Mouse (Mus musculus) limb, embryonic 12.5 days (tissue): Measurements from ENCODE around the gene Olfr1377. TPM values are rescaled to one million over a fixed set of nuclear protein-coding genes. Genes with fewer than 3 reads are reported as not detected.

ENCODE experiments used
- ATAC-seq: fragments of 200-750 bp; cut with Nextera tagmentation; 2 replicates; pipeline ENCODE4 v1.8.0; 2017; ENCODE audit warnings: low read depth, moderate TSS enrichment; ENCODE audit not compliant: insufficient number of reproducible peaks, insufficient read depth, low FRiP score, low TSS enrichment
- H3K27ac ChIP-seq: fragments of 300-500 bp; sonication (generic); 2 replicates; pipeline ENCODE4 v1.5.1; 2016; ENCODE audit warnings: mild to moderate bottlenecking, moderate library complexity
- H3K27me3 ChIP-seq: fragments of 300-500 bp; sonication (generic); 2 replicates; pipeline ENCODE4 v1.6.1; 2016; ENCODE audit warnings: mild to moderate bottlenecking, moderate library complexity
- H3K36me3 ChIP-seq: fragments of 300-500 bp; sonication (generic); 2 replicates; pipeline ENCODE4 v1.6.1; 2016; ENCODE audit warnings: mild to moderate bottlenecking, moderate library complexity
- H3K4me1 ChIP-seq: fragments of 300-500 bp; sonication (generic); replicated peaks from 2 replicates; pipeline ENCODE4 v1.6.1; 2016
- H3K4me2 ChIP-seq: fragments of 300-500 bp; sonication (generic); 2 replicates; pipeline ENCODE4 v1.6.1; 2016; ENCODE audit warnings: mild to moderate bottlenecking, moderate library complexity
- H3K4me3 ChIP-seq: fragments of 300-500 bp; sonication (generic); replicated peaks from 2 replicates; pipeline ENCODE4 v1.5.1; 2016; ENCODE audit warnings: mild to moderate bottlenecking
- H3K9ac ChIP-seq: fragments of 300-500 bp; sonication (generic); replicated peaks from 2 replicates; pipeline ENCODE4 v1.6.1; 2016; ENCODE audit warnings: mild to moderate bottlenecking, moderate library complexity
- H3K9me3 ChIP-seq: fragments of 300-500 bp; sonication (generic); 2 replicates; pipeline ENCODE4 v1.6.1; 2016; ENCODE audit warnings: mild to moderate bottlenecking, moderate library complexity
- WGBS: fragments of 180-500 bp; shearing (Covaris S2); methylation state at CpG from one replicate; pipeline ENCODE4 v1.1.7; 2016; 5-methylcytosine and 5-hydroxymethylcytosine counted together
- polyA plus RNA-seq: library from polyadenylated mRNA; unstranded; fragments of >200 nt; fragmentation: Nextera tagmentation; extraction: Ambion mirVana; gene quantifications from 2 replicates; pipeline ENCODE4 v1.2.1, GENCODE M21; 2016

The Olfr1377 gene
- not detected in 2 replicates for polyA plus RNA-seq

GRCm38 (mm10) chr11:50981667-50982066 lies at the start of gene Olfr1377:
Gene Olfr1377, plus strand, starts transcription at chr11:50981967.
- Histone ChIP-seq H3K27ac (no peak within 1 kb of the TSS), H3K36me3 (no peaks in the 10 kb centered on the region), H3K9ac (no peak within 1 kb of the TSS), H3K4me3 (no peak within 1 kb of the TSS), H3K9me3 (no peaks in the 10 kb centered on the region), H3K27me3 (no peaks in the 10 kb centered on the region), H3K4me2 (no peak within 1 kb of the TSS), H3K4me1 (no peaks in the 10 kb centered on the region)
- 72% methylated on average over 5 of the region's 5 CpGs for WGBS
- ATAC-seq, result no peak

DNA sequence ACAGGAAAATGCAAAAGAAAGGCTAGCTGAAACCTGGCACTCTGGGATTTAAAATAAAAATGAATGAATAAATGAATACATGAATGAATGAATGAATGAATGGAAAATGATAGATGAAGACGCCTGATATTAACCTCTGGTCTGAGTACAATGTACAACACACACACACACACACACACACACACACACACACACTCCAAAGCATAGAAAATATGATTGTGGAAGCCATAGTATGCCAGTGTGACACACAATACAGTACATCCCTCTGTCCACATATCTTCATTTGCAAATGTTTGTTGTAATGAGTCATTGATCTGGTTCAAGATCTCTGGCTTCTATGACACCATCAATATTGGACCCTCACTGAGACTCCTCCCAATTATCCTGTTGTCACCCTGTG lies 49.7 kb upstream of the Olfr1377 start:
- Histone ChIP-seq H3K27ac (no peak overlapping the region), H3K4me3 (peak overlapping the region; percentile 70), H3K27me3 (peaks cover 14% of the 10 kb centered on the region), H3K36me3 (no peaks in the 10 kb centered on the region), H3K9ac (no peak overlapping the region), H3K4me1 (peaks cover 6% of the 10 kb centered on the region), H3K4me2 (peak overlapping the region; percentile 93), H3K9me3 (no peaks in the 10 kb centered on the region)
- 89% methylated on average over 1 of the region's 1 CpGs for WGBS
- no peak for ATAC-seq

GRCm38 (mm10) chr11:50938435-50938834 lies 43.3 kb upstream of the Olfr1377 start:
- H3K4me1 ChIP-seq, result no peaks in the 10 kb centered on the region
- no peak for ATAC-seq
- H3K27ac ChIP-seq, result no peak overlapping the region
- 76% methylated on average over 8 of the region's 8 CpGs for WGBS
- H3K27me3 ChIP-seq, result peaks cover 3% of the 10 kb centered on the region; the same call in 1 of the 2 replicates
- no peak overlapping the region for H3K4me3 ChIP-seq
- no peak overlapping the region for H3K4me2 ChIP-seq
- no peaks in the 10 kb centered on the region for H3K9me3 ChIP-seq
- no peaks in the 10 kb centered on the region for H3K36me3 ChIP-seq
- H3K9ac ChIP-seq, result no peak overlapping the region

DNA sequence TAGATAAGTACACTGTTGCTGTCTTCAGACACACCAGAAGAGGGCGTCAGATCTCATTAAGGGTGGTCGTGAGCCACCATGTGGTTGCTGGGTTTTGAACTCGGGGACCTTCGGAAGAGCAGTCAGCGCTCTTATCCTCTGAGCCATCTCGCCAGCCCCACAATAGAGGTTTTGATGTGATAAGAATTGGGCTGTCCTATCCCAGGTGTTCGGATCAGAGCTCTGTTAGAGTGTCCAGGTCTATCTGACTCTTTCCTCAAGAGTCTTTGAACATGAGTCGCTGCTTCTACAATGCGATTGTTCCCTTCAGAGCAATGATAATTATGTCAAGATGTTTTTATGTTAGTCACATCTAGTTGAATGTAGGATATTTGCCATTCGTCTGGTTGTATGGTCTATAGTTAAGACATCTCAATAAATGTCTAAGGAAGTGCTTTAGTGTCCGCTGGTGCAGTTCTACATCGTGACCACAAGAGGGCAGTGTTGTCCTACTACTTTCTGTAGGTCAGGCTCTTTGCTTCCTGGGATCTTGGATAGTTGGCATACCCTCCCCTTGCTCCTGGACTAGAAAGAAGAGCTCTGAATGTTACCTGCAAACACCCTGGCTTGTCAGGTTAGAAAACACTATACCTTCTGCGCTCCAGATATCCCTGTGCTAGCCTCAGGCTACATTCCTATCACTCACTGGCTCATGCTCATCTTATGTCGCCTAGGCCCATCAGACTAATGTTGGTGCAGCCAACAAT lies 42.0 kb upstream of the Olfr1377 start:
- H3K27ac ChIP-seq, result no peak overlapping the region
- ATAC-seq, result no peak
- H3K4me1 ChIP-seq, result no peaks in the 10 kb centered on the region
- H3K27me3 ChIP-seq, result peaks cover 3% of the 10 kb centered on the region; the same call in 1 of the 2 replicates
- no peaks in the 10 kb centered on the region for H3K9me3 ChIP-seq
- no peaks in the 10 kb centered on the region for H3K36me3 ChIP-seq
- no peak overlapping the region for H3K4me3 ChIP-seq
- no peak overlapping the region for H3K9ac ChIP-seq
- 41% methylated on average over 14 of the region's 14 CpGs for WGBS
- H3K4me2 ChIP-seq, result no peak overlapping the region

GRCm38 (mm10) chr11:50942386-50942785 lies 39.4 kb upstream of the Olfr1377 start:
- H3K36me3 ChIP-seq, result no peaks in the 10 kb centered on the region
- no peak overlapping the region for H3K9ac ChIP-seq

DNA sequence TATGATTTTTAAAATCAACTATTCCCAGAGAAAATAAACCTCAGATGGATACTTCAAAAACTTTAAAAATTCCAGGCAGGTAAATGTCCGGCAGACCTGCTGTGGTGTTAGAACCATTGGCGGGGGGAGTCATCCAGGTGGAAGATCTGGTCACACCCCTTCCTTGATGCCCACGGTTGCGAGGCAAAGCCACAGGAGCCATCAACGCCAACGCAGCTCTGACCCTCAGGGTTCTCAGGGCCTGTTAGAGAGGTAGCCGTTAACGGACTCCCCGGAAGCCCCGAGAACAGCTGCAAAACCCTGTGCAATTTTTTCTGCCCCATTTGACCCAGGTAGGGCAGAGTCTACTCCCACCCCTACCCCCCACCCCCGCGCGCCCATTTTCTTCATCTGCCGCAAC lies 38.3 kb upstream of the Olfr1377 start, which contains the start of gene 4933414I15Rik:
Gene 4933414I15Rik (minus strand): TSS at position 260 of the 400 bp plus-strand sequence.
- H3K27ac ChIP-seq, result no peak within 1 kb of the TSS
- no peaks in the 10 kb centered on the region for H3K36me3 ChIP-seq
- 73% methylated on average over 14 of the region's 14 CpGs for WGBS
- H3K4me3 ChIP-seq, result no peak within 1 kb of the TSS
- H3K9ac ChIP-seq, result no peak within 1 kb of the TSS
- H3K4me1 ChIP-seq, result no peaks in the 10 kb centered on the region
- no peaks in the 10 kb centered on the region for H3K9me3 ChIP-seq
- no peaks in the 10 kb centered on the region for H3K27me3 ChIP-seq
- H3K4me2 ChIP-seq, result no peak within 1 kb of the TSS
- ATAC-seq, result no peak

More at GRCm38 (mm10) chr11:50942386-50942785, 39.4 kb upstream of the Olfr1377 start:
- Histone ChIP-seq H3K4me1 (no peaks in the 10 kb centered on the region), H3K27ac (no peak overlapping the region), H3K4me2 (no peak overlapping the region), H3K9me3 (no peaks in the 10 kb centered on the region), H3K4me3 (no peak overlapping the region), H3K27me3 (no peaks in the 10 kb centered on the region)
- no peak for ATAC-seq
- 62% methylated on average over 12 of the region's 12 CpGs for WGBS

- WGBS, result 72% methylated on average over 14 of the region's 14 CpGs
- Histone ChIP-seq H3K4me2 (no peak overlapping the region), H3K36me3 (no peaks in the 10 kb centered on the region), H3K9me3 (no peaks in the 10 kb centered on the region), H3K27ac (no peak overlapping the region), H3K4me3 (no peak overlapping the region), H3K9ac (no peak overlapping the region), H3K4me1 (peaks cover 16% of the 10 kb centered on the region), H3K27me3 (peaks cover 6% of the 10 kb centered on the region; the same call in 1 of the 2 replicates)
- no peak for ATAC-seq
Observed at GRCm38 (mm10) chr11:50952290-50952689, 29.5 kb upstream of the Olfr1377 start.

DNA sequence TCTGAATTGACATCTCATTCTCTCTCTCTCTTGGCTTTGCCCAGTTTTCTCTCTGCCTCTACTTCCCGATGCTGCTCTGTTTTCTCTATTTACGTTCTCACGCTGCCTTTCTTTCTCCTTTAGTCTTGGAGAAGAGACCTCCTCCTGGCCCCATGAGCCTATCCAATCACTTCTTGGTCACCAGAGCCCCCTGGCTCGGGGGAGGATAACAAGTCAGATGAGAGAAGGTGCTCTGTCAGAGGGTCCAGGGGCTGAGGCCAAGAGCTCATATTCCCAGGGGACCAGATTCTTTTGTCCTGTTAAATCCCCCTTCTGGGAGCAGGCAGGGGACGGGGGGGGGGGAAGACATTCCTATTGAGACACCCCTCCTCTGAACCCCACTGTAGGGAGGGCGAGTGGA lies 28.1 kb upstream of the Olfr1377 start, which contains the start of gene Prop1:
Gene Prop1 (minus strand): TSS at position 101 of the 400 bp plus-strand sequence.
- Histone ChIP-seq H3K4me1 (peaks cover 16% of the 10 kb centered on the region), H3K27ac (no peak within 1 kb of the TSS), H3K36me3 (no peaks in the 10 kb centered on the region), H3K9me3 (no peaks in the 10 kb centered on the region), H3K4me3 (no peak within 1 kb of the TSS), H3K27me3 (peaks cover 6% of the 10 kb centered on the region; the same call in 1 of the 2 replicates), H3K9ac (no peak within 1 kb of the TSS), H3K4me2 (no peak within 1 kb of the TSS)
- 68% methylated on average over 6 of the region's 6 CpGs for WGBS
- no peak for ATAC-seq

DNA sequence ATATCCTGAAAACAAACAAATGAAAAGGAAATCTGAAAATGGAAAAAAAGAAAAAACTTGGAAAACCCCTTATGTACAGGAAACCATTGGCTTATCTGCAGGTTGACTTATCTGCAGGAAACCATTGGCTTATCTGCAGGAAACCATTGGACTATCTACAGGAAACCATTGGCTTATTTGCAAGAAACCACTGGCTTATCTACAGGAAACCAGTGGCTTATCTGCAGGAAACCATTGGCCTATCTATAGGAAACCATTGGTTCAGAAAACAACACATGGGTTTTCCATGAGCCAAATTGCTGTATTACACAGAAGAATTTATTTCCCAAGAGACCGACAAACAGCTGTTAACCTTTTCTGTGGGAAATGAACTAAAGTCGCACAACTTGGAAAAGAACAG lies 16.9 kb upstream of the Olfr1377 start:
- no peaks in the 10 kb centered on the region for H3K4me1 ChIP-seq
- no peak overlapping the region for H3K27ac ChIP-seq
- no peaks in the 10 kb centered on the region for H3K36me3 ChIP-seq
- H3K4me3 ChIP-seq, result no peak overlapping the region
- no peak for ATAC-seq
- H3K4me2 ChIP-seq, result no peak overlapping the region
- 78% methylated on average over 2 of the region's 2 CpGs for WGBS
- no peaks in the 10 kb centered on the region for H3K27me3 ChIP-seq
- no peaks in the 10 kb centered on the region for H3K9me3 ChIP-seq
- H3K9ac ChIP-seq, result no peak overlapping the region

- no peak within 1 kb of the TSS for H3K9ac ChIP-seq
- no peaks in the 10 kb centered on the region for H3K4me1 ChIP-seq
- ATAC-seq, result no peak
- H3K4me3 ChIP-seq, result no peak within 1 kb of the TSS
- no peaks in the 10 kb centered on the region for H3K36me3 ChIP-seq
- H3K4me2 ChIP-seq, result no peak within 1 kb of the TSS
- H3K27me3 ChIP-seq, result no peaks in the 10 kb centered on the region
- H3K9me3 ChIP-seq, result no peaks in the 10 kb centered on the region
- WGBS, result 82% methylated on average over 11 of the region's 11 CpGs
- H3K27ac ChIP-seq, result no peak within 1 kb of the TSS
Observed at GRCm38 (mm10) chr11:50966230-50966629, 15.5 kb upstream of the Olfr1377 start, which contains the start of gene Olfr1378. Gene Olfr1378, plus strand, starts transcription at chr11:50966530.

- Histone ChIP-seq H3K36me3 (no peaks in the 10 kb centered on the region), H3K27me3 (no peaks in the 10 kb centered on the region), H3K4me2 (no peak overlapping the region), H3K9ac (no peak overlapping the region), H3K4me3 (no peak overlapping the region), H3K4me1 (no peaks in the 10 kb centered on the region), H3K27ac (no peak overlapping the region), H3K9me3 (no peaks in the 10 kb centered on the region)
- no peak for ATAC-seq
- WGBS, result 79% methylated on average over 4 of the region's 4 CpGs
Observed at GRCm38 (mm10) chr11:50977216-50977615, 4.6 kb upstream of the Olfr1377 start.
